Mouse (Mus musculus) adrenal gland, adult (tissue): Measurements from ENCODE around the gene Kcnh1.

Experiments used
- DNase-seq, 2 experiments: peaks; one replicate each; pipeline ENCODE4 v3.0.0; 2022 to 2023; ENCODE audit warnings: low spot score in 1 of 2; ENCODE audit not compliant: inconsistent age in 2 of 2

Kcnh1 gene

GRCm38 (mm10) chr1:192266956-192267355, 76.4 kb downstream of the Kcnh1 start:
- no peak for DNase-seq

GRCm38 (mm10) chr1:192268878-192269277, 78.3 kb downstream of the Kcnh1 start:
- no peak for DNase-seq

- DNase-seq = no peak
Measured at GRCm38 (mm10) chr1:192269911-192270310, 79.3 kb downstream of the Kcnh1 start.

- DNase-seq = no peak
Measured at GRCm38 (mm10) chr1:192277801-192278385, 87.3 kb downstream of the Kcnh1 start.

- DNase-seq = no peak
Measured at GRCm38 (mm10) chr1:192284340-192284739, 93.8 kb downstream of the Kcnh1 start.

GRCm38 (mm10) chr1:192284950-192285349, 94.4 kb downstream of the Kcnh1 start:
- no peak for DNase-seq

- DNase-seq = no peak
Measured at GRCm38 (mm10) chr1:192288456-192288855, 97.9 kb downstream of the Kcnh1 start.

- DNase-seq = peak in 1 of 2 experiments; percentile 26
Measured at GRCm38 (mm10) chr1:192291286-192291685, 100.7 kb downstream of the Kcnh1 start.

GRCm38 (mm10) chr1:192293391-192293790, 102.8 kb downstream of the Kcnh1 start:
- DNase-seq = no peak

GRCm38 (mm10) chr1:192293921-192294320, 103.3 kb downstream of the Kcnh1 start:
- no peak for DNase-seq

- no peak for DNase-seq
Measured at GRCm38 (mm10) chr1:192295243-192295860, 104.8 kb downstream of the Kcnh1 start.

GRCm38 (mm10) chr1:192295902-192296301, 105.3 kb downstream of the Kcnh1 start:
- DNase-seq = no peak

- DNase-seq = no peak
Measured at GRCm38 (mm10) chr1:192297481-192298128, 107.0 kb downstream of the Kcnh1 start.

GRCm38 (mm10) chr1:192300417-192300816, 109.8 kb downstream of the Kcnh1 start:
- peak; percentile 41 to 58 for DNase-seq

GRCm38 (mm10) chr1:192303615-192304014, 113.0 kb downstream of the Kcnh1 start:
- DNase-seq = no peak

GRCm38 (mm10) chr1:192305155-192305554, 114.6 kb downstream of the Kcnh1 start:
- no peak for DNase-seq

GRCm38 (mm10) chr1:192307055-192307454, 116.5 kb downstream of the Kcnh1 start:
- no peak for DNase-seq

- no peak for DNase-seq
Measured at GRCm38 (mm10) chr1:192311298-192311697, 120.7 kb downstream of the Kcnh1 start.

- DNase-seq = no peak
Measured at GRCm38 (mm10) chr1:192311851-192312438, 121.4 kb downstream of the Kcnh1 start.

- no peak for DNase-seq
Measured at GRCm38 (mm10) chr1:192312446-192312845, 121.9 kb downstream of the Kcnh1 start.

GRCm38 (mm10) chr1:192312998-192313397, 122.4 kb downstream of the Kcnh1 start:
- DNase-seq = peak in 1 of 2 experiments; percentile 26

GRCm38 (mm10) chr1:192313571-192313972, 123.0 kb downstream of the Kcnh1 start:
- no peak for DNase-seq
